Mouse (Mus musculus) heart, postnatal 14 days (tissue): Measurements from ENCODE around the gene Gm42420. TPM values are rescaled to one million over a fixed set of nuclear protein-coding genes. Genes with fewer than 3 reads are reported as not detected.
A peak's percentile ranks its signal among the peaks of the same experiment; 100 is the strongest.

ENCODE experiments used
- DNase-seq, 2 experiments: peaks; one replicate each; pipeline ENCODE4 v3.0.0; 2021 to 2022
- intact Hi-C: fragments of 180-260 bp; cut with DNase I; formaldehyde crosslinking; loops from one replicate; pipeline ENCODE4 v1.15.1; 2025
- long read RNA-seq, 2 experiments: library from polyadenylated mRNA; stranded (forward); transcript quantifications; one replicate each; pipeline ENCODE4 v2.0.0; 2021
- total RNA-seq, 2 experiments: library from RNA; stranded (reverse); gene quantifications; 2 replicates each; pipeline ENCODE4 v1.2.3; 2021

The Gm42420 gene
- under 1 TPM in 1 of 2 experiments, not detected in 1; 0.79 TPM for total RNA-seq
- long read RNA-seq, experiment 1 = 0 reads
- long read RNA-seq, experiment 2 = 0 reads

DNA sequence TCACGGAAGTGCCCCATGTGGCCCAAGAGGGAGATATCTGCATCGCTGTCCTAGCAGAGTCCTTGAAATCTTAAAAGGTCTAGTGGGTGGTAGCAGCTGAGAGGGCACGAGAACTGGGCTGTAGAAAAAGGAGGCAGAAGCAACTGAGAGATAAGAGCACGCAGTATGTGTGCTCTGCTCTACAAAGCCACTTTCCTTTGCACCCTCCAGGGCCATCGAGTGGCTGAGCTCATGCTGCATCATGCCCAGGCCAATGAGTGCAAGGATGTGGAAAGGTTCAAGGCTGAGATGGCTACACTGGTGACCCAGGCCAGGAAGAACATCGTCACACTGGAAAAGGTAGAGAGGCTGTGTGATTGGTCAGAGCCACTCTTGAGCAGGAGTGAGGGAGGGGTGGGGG is at the start of gene Gm42420:
Gene Gm42420 (plus strand): TSS at position 237 of the 400 bp plus-strand sequence.
- intact Hi-C loops = no loop called here
- DNase-seq = no peak

DNA sequence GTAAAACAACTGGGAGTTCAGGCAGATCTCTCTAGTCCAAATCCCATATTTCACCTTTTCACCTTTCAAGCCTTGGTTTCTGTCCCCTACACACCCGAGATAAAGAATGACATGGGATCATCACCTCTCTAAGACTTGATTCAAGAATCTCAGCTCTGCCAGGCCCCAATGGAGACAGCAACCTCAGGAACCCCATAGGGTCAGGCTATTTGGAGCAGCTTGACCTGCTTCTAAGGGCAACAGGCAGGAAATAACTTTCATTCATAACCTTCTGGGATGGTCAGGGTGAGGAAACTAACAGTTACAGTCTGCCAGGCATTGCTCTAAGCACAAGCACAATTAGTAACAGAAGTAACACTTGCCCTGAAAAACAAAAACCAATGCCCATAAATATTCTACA is 48.9 kb upstream of the Gm42420 start:
- DNase-seq = no peak
- intact Hi-C loops = no loop called here

DNA sequence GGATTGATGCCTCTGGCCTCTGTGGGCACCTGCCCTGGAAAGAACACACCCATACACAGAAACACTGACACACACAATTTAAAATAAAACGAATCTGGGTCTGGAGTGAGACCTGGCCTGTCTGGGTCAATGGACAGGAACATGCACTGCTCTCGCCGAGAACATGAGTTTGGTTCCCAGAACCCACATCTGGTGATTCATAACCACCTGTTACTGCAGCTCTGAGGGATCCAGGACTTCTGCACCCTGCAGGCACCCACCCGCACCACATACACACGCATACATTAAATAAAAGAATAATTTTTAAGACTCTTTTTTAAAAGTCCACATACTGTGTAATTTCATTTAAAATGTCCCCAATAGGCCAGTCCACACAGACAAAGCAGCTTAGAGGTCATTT is 48.3 kb upstream of the Gm42420 start:
- intact Hi-C loops = no loop called here
- DNase-seq = no peak

DNA sequence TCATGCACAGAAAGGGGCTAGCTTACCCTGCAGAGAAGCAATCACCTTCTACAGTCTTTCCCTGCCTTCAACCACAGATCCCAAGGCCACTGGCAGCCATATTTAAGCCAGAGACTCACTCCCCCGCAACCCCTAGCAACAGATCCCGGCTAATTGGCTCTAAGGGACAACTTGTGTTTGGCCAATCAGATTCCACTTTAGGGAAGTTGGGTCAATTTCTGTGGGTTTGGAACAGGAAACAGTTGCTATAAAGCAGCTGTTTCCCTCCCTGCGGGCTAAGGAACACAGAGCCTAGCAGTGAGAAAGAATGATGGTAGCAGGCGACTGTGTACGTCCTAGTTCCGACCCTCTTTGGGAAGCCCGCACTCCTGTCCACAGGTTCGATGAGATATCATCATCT is 47.3 kb upstream of the Gm42420 start:
- intact Hi-C loops = no loop called here
- DNase-seq = no peak

DNA sequence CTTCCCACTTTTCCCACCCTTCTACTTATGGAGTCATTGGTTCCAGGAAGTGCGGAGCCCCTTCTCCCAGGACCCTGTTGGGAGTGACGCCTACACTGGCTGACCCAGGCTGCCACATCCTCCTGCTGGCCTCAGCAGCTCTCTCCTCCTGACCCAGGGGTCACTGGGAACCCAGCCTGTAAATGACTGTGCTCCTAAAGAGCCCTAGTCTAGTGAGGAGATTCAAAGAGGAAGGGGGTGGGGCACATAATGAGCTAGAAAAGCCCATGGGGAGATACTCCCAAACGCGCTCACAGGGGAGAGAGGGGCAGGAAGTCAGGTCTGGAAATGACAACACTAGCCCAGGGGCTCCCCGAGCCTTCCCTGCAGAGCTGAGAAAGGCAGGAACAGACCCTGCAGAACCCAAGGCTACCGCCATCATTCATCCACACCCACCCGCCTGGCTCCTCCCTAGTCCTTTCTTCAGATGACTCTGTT is 45.8 kb upstream of the Gm42420 start:
- intact Hi-C loops = no loop called here
- peak; percentile 58 to 72 for DNase-seq

DNA sequence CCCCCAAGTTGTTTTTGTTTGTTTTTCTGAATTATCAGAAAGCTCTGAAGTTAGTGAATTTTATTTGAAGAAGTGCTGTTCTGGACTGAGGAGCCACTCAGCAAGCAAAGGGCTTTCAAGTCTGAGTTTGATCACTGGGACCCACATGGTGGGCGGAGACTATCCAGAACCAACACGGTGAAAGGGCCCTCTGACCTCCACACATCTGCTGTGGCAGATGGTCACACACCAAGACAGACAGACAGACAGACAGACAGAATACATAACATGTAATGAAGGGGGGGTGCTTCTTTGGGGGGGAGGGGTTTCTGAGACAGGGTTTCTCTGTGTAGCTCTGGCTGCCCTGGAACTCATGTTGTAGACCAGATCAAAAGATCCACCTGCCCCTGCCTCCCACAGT is 45.0 kb upstream of the Gm42420 start:
- no peak for DNase-seq
- intact Hi-C loops = no loop called here

DNA sequence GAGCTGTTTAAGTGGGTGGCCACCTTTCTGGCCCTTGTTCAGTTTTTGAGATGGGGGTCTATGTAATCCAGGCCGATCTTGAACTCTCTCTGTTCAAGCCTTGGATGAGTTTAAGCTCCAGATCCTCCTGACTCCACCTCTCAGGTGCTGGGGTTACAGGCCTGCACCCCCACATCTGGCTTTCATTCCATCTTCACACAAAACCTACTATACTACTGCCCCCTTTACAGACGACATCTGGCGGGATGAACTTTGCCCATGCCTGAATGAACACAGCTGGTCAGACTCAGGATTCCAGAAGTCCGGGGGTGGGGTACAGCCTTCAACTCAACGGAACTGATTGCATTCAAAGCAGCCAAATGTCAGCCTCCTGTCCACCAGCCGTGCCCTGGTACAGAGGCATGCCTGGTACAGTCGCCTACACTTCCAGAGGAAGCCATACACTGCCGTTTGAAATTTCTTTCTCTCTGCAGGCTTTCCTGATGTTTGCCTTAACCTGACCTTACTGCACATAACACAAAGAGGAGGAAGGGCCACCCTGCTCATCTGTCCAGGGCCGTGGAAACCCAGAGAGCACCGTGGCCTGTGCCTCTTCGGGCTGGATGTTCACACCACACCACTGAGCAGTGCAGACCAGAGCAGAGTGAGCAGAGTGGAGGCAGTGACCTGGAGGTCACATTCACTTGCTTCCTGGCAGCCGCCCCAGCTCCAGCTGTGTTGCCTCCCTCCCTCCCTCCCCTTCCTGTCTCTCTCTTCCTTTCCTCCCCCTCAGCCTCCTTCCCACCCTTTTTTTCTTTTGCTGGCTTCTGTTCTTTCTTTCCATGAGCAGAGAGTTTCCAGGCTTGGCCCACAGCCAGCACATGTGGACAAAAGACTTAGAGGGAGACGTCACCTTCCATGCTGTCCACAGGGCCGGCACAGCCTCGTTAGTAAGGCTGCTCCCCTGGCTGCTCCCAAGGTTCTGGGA is 42.6 kb upstream of the Gm42420 start:
- intact Hi-C loops = no loop called here

DNA sequence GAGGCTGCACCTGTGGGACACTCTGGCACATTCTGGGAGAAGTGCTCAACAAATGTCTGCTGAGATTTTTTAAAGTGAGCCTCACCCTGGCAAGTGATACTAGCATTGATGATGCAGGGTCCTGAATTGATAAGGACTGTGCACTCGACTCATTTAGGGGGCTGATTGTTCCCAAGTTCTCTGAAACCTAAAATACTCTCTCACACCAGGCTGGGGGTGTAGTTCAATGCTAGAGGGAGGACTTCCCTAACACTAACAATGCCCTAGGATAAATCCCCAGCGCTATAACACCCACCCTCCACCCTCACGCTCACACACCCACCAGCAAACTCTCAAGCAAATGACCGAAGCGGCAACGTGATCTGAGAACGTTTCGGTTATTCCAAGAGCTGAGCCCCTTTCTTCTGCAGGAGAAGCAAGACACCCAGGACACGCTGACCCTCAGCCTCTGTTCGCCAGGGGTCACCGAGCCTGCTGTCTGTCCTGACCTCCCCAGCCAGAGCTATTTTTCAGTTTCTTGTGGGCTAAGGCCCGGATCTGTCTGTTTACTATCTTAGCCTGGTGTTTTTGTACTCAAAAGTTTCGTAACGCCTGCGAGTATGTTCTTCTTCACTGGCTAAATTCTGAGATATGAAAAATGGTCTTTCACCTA is 41.7 kb upstream of the Gm42420 start:
- intact Hi-C loops = no loop called here
- no peak for DNase-seq

More for the DNA sequence above, 42.6 kb upstream of the Gm42420 start:
- DNase-seq = peak; percentile 87 to 89

DNA sequence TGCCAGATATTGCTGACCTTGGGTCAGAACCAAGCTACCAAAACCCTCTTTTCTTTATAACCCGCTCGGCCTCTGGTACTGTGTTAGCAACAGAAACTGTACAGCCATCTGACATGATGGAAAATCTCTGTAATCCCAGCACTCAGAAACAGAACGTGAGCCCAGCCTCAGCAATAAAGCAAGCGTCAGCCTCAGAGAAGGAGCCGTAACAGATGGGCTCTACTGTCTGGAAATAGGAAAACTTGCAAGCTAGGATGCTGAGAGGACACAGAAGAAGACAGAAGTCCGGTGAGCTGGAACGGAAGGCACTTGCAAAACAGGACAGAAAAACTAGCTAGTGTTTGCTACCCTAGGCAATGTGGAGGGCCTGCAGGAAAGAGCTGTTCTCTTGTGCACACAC is 40.1 kb upstream of the Gm42420 start:
- intact Hi-C loops = no loop called here
- DNase-seq = no peak

DNA sequence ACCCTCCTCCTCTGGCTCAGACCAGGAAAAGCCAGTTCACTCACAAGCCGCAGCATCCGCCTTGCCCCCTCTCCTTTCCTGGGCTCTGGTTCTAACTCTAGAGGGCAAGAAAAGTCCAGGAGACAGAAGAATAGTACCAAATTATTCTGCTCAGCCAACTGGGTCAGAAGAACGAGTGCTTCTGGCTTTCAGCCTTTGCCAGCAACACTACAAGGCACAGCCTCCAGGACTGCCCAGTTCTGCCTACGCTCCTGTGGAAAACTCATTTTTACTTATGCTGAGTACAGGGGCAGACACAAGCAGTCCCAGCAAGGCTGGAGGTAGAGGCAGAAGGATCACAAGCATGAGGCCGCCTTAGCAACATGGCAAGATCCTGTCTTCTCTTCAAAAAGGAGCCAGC is 37.5 kb upstream of the Gm42420 start:
- intact Hi-C loops = no loop called here
- DNase-seq = no peak

DNA sequence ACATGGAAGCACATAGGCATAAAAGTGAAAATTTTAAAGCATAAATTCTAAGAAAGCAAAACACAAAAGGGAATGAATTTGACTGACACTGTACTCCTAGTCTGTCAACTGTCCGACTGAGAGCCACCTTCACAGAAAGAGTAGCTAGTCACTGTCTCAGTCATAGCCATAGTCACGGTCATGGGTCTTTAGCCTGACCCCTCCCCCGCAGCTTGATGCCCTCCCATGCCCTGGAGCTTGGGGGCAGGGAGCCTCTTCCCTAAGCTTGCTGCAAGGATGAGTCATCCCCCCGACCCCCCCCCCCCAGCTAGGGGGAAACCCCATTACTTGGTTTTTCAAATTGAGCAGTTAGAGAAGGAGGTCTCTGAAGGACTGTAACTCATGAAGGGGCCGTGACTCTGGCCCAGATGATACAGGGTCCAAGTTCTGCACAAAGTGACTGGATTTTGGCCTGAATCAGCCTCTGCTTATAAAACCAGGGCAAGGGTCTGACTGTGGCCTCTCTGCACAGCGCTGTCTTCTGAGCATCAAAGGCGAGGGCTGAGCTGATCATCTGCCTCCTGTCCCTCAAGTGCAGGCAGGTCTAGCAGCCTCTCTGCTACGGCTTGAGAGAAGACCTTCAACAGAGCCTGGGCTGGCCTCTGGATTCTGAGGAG is 33.4 kb upstream of the Gm42420 start:
- DNase-seq = no peak
- intact Hi-C loops = no loop called here

DNA sequence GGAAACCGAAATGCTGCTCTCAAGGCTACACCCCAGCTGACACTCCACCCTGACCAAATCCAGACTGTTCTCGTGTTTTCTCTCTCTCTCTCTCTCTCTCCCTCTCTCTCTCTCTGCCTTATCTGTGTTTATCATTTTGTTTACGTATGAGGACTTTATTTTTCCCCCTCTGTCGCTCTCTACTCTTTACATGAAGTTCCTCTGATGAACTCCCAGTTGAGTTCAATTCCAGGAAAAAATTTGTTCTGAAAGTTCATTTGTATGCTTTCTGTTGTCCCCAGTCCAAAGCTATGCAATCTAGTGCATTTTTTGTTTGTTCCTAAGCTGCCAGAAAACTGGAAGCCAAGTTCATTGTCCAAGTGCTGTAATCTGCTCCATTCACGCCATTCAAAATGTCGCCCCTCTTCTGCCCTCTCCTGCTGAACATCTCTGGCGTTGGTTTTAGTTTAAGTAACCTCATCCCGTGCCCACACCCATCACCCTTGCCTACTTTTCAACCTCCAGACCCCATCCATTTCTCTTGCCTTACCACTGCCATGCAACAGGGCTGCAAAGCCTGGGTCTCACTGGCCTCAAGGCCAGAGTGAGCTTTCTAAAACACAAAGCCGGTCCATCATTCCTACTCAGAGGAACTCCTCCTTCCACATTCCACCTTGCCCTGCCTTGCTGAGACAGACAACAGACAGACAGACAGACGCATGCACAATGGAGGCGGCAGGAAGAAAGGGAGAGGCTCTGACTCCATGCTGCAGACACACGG is 30.5 kb upstream of the Gm42420 start:
- peak in 1 of 2 experiments; percentile 9 for DNase-seq
- intact Hi-C loops = no loop called here

DNA sequence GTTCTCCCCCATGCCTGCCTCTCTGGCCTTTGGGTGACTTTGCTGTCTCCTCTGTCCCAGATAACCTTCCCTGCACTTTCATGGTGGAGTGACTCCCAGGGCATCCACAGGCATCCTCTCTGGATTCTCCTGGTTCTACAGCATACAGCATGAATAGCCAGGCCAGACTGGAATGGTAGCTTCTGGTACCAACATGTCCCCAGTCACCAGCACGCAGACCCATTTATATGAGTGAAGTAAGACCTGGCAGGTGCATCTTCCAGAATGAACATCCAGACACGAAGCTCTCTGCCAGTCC is 30.0 kb upstream of the Gm42420 start:
- no peak for DNase-seq
- intact Hi-C loops = no loop called here

DNA sequence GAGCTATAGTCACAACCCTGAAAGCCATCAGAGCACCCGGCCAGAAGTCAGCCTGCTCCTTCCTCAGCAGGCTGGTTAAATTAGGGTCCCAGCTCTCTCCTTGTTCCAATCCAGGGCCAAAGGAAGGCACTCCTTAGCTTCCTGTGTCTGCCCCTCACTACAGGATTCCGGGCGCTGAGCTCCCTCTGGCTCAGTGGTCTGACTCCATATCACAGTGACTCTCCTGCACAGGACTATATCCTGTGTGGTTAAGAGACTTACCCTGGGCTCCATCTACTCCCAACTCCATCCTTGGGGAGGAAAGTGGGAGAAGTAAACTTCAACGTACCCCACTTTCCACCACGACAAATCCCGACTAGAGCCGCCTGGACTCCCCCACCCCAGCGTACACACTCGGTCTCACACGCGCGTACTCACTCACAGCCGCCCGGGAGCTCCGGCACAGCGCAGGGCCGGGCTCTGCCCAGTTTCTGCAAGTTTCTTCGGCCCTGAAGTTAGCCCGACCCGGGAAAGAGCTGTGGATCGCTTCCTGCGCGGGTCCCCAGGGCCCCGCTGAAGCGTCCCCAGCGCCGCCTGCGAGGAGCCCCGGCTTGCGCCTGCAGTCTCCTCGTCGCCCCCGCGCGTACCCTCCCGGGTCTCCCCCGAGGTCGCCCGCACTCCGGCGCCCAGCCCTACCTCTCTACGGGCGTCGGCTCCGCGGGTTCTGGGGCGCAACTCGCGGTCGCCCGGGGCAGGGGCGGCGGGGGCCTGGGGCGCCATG is 28.5 kb upstream of the Gm42420 start:
- DNase-seq = peak; percentile 54 to 61
- intact Hi-C loops = no loop called here

DNA sequence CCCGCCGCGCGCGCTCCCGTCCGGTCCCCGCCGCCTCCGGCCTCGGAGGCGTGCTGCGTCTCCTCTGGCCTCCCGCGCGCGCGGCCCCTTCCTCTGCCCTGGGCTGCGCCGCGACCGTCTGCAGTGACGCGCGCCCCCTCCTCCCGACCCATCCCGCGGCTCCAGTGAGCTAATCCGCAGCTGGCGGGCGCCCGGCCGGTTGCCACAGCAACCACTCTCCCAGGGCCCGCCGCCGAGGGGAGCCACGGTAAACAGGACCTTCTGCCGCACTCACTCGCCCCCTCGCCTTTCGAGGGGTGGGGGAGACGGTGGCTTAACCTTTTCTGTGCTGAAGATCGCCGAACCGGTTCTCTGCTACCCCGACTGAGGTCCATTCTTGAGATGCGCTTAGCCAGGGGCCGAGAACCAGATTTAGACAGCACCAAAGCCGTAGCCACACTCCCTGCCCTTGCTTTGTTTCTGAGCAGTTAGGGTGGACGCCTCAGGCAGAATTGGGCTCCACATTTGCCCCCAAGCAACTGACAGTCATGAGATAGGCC is 27.8 kb upstream of the Gm42420 start, which contains the start of gene Dennd2a:
Gene Dennd2a (minus strand): TSS at position 145 of the 539 bp plus-strand sequence.
- DNase-seq = peak; percentile 87 to 88
- intact Hi-C loops = no loop called here

DNA sequence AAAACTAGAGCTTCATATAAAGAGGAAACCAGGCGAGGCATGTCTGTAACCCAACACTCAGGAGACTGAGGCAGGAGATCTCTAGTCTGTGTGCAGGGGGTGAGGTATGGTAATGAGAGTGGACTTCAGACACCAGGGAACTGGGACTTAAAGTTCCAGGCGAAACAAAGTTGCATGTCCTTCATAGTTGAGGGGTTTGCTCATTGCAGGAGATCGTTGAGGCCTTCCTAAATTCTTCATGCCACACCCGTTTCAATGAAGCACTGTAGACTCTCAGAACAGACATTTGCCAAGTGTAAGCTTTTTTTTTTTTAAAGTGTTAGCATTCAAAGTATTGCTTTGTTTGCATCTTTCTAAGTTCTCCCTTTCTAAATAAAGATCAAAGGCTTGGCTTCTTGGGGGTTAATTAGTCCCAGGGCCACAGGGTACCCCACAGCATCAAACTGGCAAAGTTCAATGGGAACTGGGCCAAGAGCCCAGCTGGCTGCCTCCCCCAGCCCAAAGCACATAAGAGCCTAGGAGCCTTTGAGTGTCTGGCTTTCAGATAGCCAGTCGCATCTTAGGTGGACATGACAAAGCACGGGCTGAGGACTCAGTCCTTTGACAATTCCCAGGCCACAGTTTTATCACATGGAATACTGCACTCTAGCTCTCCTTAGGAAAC is 26.1 kb upstream of the Gm42420 start:
- DNase-seq = no peak
- intact Hi-C loops = no loop called here

DNA sequence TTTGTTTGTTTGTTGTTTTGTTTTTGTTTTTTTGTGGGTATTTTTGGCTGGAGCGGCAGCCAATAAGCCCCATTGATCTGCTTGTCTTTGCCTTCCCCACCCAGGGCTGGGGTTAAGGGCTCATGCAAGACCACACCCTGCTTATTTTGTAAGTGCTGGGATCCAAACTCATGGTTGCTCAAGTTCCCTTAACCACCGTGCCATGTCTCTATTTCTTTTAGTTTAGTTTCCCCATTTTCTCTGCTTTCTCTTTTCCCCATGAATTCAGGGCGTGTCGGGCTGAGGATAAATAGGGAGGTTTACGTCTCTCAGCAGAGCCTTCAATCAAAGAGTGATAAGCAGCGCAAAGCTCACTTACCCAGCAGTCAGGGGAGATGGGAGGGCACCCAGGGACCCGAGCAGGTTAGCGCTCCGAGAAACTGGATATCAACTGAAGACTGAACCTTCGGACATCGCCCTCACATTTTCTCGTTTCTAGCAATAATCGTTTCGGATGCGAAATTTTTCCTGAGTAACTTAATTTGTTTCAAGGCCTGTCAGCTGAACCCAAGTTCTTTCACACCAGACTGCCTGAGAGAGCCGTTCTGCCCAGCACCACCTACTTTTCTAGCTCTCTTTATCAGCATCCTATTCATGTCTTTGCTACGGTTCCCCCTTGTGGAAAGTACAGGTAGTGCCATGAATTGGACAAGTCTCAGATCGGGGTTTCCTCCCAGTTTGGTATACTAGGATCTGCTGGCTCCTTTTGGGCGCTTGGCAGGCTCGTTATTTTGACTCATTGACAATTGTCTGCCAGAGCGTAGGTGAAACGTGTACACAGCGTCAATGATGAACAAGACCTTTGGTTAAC is 23.2 kb upstream of the Gm42420 start:
- intact Hi-C loops = loop anchor here (1.0 to 5.0 kb wide), 2 partner anchors 35 to 99 kb away; no protein-coding TSS in a partner anchor
- peak; percentile 71 to 86 for DNase-seq

DNA sequence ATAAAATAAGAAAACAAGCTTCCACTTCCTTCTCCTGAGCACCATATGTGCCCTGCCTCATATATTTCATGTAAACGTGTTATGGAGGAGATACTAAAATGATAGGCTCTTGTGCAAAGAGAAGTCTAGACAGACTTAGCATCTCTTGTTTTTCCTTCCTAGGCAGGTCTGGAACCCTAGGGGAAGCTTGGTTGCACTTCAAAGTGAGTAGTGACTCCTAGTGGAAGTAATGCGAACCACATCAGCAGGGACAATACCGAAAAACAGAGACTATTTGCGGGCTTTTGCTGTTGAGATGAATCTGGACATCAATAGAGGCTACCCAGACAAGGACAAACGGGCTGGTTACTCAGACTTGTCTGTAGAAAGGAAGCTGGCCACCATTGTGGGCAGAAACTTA is 18.0 kb upstream of the Gm42420 start:
- peak in 1 of 2 experiments; percentile 49 for DNase-seq

More for the DNA sequence above, 18.0 kb upstream of the Gm42420 start:
- intact Hi-C loops = loop anchor here (1.0 to 5.0 kb wide), 3 partner anchors 104 to 215 kb away; no protein-coding TSS in a partner anchor
